Mouse (Mus musculus) midbrain, embryonic 11.5 days (tissue): ENCODE measurements at regions not wholly inside any gene's neighbourhood (a gene's known extent, or its start where the extent isn't known, plus 50 kb on each side); places are given as distances from the start of the nearest gene placed in this dataset.

Experiments used
- ATAC-seq: fragments of 200-750 bp; cut with Nextera tagmentation; 2 replicates; pipeline ENCODE4 v1.8.0; 2017; ENCODE audit warnings: moderate TSS enrichment, moderate library complexity; ENCODE audit not compliant: low FRiP score
- DNase-seq: peaks from one replicate; pipeline ENCODE4 v3.0.0; 2015; ENCODE audit warnings: low spot score; ENCODE audit errors: missing footprints
- H3K27ac ChIP-seq: fragments of 300-500 bp; sonication (generic); 2 replicates; pipeline ENCODE4 v1.5.1; 2014; ENCODE audit warnings: low read depth, low read length
- H3K27me3 ChIP-seq: fragments of 300-500 bp; sonication (generic); 2 replicates; pipeline ENCODE4 v1.6.1; 2014; ENCODE audit warnings: mild to moderate bottlenecking, low read length, moderate library complexity, mixed read lengths; ENCODE audit not compliant: control insufficient read depth, insufficient read depth
- H3K36me3 ChIP-seq: fragments of 300-500 bp; sonication (generic); 2 replicates; pipeline ENCODE4 v1.6.1; 2014; ENCODE audit warnings: mild to moderate bottlenecking, low read length, moderate library complexity, mixed read lengths; ENCODE audit not compliant: control insufficient read depth, insufficient read depth
- H3K4me1 ChIP-seq: fragments of 300-500 bp; sonication (generic); 2 replicates; pipeline ENCODE4 v1.6.1; 2014; ENCODE audit warnings: low read length; ENCODE audit not compliant: control insufficient read depth, insufficient read depth
- H3K4me2 ChIP-seq: fragments of 300-500 bp; sonication (generic); 2 replicates; pipeline ENCODE4 v1.6.1; 2014; ENCODE audit warnings: mild to moderate bottlenecking, moderate library complexity
- H3K4me3 ChIP-seq: fragments of 300-500 bp; sonication (generic); 2 replicates; pipeline ENCODE4 v1.5.1; 2014; ENCODE audit warnings: low read depth, low read length
- H3K9ac ChIP-seq: fragments of 300-500 bp; sonication (generic); 2 replicates; pipeline ENCODE4 v1.6.1; 2014; ENCODE audit warnings: low read length
- H3K9me3 ChIP-seq: fragments of 300-500 bp; sonication (generic); 2 replicates; pipeline ENCODE4 v1.6.1; 2016; ENCODE audit warnings: low read length; ENCODE audit not compliant: control insufficient read depth
- WGBS: fragments of 180-500 bp; shearing (Covaris S2); extraction: QIAGEN DNeasy Blood & Tissue Kit; methylation state at CpG from one replicate; pipeline ENCODE4 v1.1.7; 2014; 5-methylcytosine and 5-hydroxymethylcytosine counted together

DNA sequence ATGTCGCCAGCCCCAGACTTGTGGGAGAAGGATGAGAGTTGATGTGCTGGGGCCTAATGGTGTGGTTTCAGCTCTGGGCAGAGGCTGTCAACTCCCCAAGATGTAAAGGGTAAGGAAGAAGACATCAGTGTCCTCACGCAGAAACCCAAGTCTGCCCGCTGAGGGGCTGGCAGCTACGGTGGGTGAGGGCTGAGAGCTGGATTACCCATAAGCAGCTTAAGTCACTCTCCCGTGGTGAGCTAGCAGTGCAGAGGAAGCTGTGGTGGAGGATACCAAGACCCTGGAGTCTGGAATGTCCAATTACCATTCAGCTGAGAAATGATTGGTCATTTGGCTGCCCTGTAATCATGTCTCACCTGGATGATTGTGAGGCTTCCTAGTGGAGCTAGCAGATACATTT is 385.8 kb upstream of the Zmiz1 start:
- ATAC-seq = no peak
- H3K27me3 ChIP-seq = no peaks in the 10 kb centered on the region
- WGBS = 22% methylated on average over 5 of the region's 5 CpGs
- H3K36me3 ChIP-seq = no peaks in the 10 kb centered on the region
- H3K4me3 ChIP-seq = no peak overlapping the region
- peak; percentile 82 for DNase-seq
- H3K4me1 ChIP-seq = 0 out of 2 replicates have a peak, but pooled peaks cover 2% of the 10 kb centered on the region
- H3K9me3 ChIP-seq = no peaks in the 10 kb centered on the region
- no peak overlapping the region for H3K9ac ChIP-seq
- no peak overlapping the region for H3K4me2 ChIP-seq
- H3K27ac ChIP-seq = no peak overlapping the region

DNA sequence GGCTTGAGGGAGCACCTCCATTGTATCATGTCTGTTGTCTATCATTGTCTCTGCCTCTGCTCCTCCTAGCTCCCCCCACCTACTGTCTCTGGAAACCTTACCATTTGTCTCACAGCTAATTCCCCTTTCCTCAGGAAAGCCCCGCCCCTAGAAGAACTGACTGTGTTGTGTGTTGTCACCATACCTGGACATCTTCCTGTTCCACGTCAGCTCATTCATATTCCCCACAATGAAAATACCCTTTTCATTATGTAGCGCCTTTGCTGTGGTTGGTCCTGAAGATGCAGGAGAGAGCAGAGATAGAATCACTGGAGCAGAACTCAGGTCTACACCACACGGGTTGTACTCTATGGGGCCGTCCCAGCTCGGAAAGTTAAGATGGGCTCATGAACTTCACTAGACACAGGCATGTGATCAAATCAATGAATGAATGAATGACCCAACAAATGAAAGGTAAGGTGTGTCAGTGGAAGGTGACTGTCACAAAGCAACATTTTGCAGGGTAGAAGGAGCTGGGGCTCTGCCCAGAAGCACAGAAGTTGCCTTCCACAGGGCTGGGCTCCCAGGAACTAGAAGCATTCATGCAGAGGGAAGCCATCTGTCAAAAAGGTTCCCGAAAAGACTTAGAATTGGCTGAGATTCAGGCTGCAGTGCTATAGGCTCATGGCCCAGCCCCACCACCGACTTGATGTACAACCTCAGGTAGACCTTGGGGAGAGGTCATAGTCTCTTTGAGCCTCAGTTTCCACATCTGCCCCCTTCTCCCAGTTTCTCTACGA is 384.8 kb upstream of the Zmiz1 start:
- no peak overlapping the region for H3K27ac ChIP-seq
- H3K4me3 ChIP-seq = no peak overlapping the region
- ATAC-seq = no peak
- no peaks in the 10 kb centered on the region for H3K36me3 ChIP-seq
- H3K4me2 ChIP-seq = no peak overlapping the region
- H3K9me3 ChIP-seq = no peaks in the 10 kb centered on the region
- H3K27me3 ChIP-seq = no peaks in the 10 kb centered on the region
- H3K9ac ChIP-seq = no peak overlapping the region
- DNase-seq = no peak
- 0 out of 2 replicates have a peak, but pooled peaks cover 2% of the 10 kb centered on the region for H3K4me1 ChIP-seq
- 90% methylated on average over 9 of the region's 9 CpGs for WGBS

DNA sequence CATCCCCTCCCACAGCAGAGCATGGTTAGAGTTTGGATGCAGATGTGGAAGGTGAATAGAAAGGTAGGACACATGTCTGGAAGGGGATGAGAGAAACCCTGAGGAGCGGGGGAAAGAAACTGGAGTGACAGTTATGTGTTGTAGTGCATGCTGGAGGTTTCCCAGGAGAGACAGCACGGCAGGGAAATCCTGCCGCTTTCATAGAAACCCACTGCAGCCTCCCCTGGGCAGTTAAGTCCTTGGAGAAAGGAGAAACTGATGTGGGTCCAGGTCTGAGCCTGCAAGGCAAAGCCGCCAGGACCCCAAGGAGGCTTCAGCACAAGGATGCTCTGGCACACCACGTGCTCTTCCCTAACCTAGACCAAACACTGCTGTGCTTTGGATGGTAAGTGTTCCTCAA is 384.1 kb upstream of the Zmiz1 start:
- Histone ChIP-seq H3K9ac (no peak overlapping the region), H3K4me2 (no peak overlapping the region), H3K9me3 (no peaks in the 10 kb centered on the region), H3K27me3 (no peaks in the 10 kb centered on the region), H3K4me1 (0 out of 2 replicates have a peak, but pooled peaks cover 2% of the 10 kb centered on the region), H3K4me3 (no peak overlapping the region), H3K27ac (no peak overlapping the region), H3K36me3 (no peaks in the 10 kb centered on the region)
- DNase-seq (no peak), ATAC-seq (no peak)
- 86% methylated on average over 5 of the region's 5 CpGs for WGBS

DNA sequence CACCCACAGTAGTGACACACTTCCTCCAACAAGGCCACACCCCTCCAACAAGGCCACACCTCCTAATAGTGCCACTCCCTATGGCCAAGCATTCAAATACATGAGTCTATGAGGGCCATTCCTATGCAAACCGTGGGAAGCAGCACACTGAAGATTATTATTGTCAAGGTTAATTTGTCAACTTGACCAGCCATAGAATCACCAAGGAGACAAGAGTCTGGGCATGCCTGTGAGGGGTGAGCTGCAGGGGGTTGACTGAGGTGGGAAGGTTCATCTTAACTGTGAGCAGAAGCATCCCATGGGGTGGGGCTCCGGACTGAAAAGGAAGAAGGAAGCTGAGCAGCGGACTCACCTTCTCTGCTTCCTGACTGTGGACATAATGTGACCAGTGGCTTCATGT is 378.6 kb upstream of the Zmiz1 start:
- no peak for ATAC-seq

DNA sequence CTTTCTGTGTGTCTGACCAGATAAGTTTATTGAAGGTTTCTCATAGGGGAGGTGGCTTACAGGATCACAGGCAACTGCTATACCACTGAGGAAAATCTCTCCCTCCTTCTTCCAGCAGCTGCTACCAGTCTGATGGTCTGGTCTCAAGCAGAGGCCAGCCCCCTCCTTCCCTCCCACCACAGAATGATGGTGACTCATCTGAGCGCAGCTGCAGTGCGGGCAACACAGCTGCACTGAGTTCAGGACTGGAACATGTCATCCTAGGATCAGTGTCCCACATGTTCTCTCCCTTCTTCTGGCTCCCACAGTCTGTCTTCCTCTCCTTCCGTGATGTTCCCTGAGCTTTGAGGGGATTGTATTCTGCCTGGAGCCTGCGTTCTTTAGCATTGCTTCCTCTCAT is 375.1 kb upstream of the Zmiz1 start:
- Histone ChIP-seq H3K9ac (no peak overlapping the region), H3K27me3 (no peaks in the 10 kb centered on the region), H3K4me1 (no peaks in the 10 kb centered on the region), H3K36me3 (no peaks in the 10 kb centered on the region), H3K9me3 (no peaks in the 10 kb centered on the region), H3K4me3 (no peak overlapping the region), H3K4me2 (no peak overlapping the region), H3K27ac (no peak overlapping the region)
- DNase-seq (no peak), ATAC-seq (no peak)
- WGBS = 87% methylated on average over 4 of the region's 4 CpGs

More for the DNA sequence above, 378.6 kb upstream of the Zmiz1 start:
- 87% methylated on average over 3 of the region's 3 CpGs for WGBS
- Histone ChIP-seq H3K4me1 (no peaks in the 10 kb centered on the region), H3K4me2 (no peak overlapping the region), H3K27ac (no peak overlapping the region), H3K9ac (no peak overlapping the region), H3K27me3 (no peaks in the 10 kb centered on the region), H3K36me3 (no peaks in the 10 kb centered on the region), H3K4me3 (no peak overlapping the region), H3K9me3 (no peaks in the 10 kb centered on the region)
- DNase-seq = no peak

DNA sequence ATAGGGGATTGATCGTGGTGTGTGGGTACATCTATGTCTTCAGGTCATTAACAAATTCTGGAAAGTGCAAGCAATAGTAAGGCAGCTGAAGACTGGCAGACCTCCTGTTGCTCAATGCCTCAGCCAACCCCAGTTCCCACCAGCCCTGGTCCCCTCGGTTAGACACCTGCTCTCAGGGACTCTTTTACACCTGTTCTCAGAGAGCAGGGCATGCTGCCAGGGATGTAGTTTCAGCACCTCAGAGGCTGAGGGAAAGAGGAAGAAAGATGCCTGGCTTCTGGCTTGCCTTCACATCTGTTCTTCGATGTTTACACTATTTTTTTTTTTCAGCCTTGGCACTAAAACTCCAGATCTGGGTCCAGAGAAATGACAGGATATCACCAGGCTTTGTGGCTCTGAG is 362.2 kb upstream of the Zmiz1 start:
- H3K36me3 ChIP-seq = no peaks in the 10 kb centered on the region
- WGBS = 90% methylated on average over 3 of the region's 3 CpGs
- H3K9me3 ChIP-seq = peaks cover 2% of the 10 kb centered on the region; the same call in 1 of the 2 replicates
- no peak overlapping the region for H3K4me2 ChIP-seq
- no peak overlapping the region for H3K27ac ChIP-seq
- no peak for ATAC-seq
- no peak overlapping the region for H3K4me3 ChIP-seq
- H3K9ac ChIP-seq = no peak overlapping the region
- no peak for DNase-seq
- no peaks in the 10 kb centered on the region for H3K27me3 ChIP-seq
- H3K4me1 ChIP-seq = no peaks in the 10 kb centered on the region

DNA sequence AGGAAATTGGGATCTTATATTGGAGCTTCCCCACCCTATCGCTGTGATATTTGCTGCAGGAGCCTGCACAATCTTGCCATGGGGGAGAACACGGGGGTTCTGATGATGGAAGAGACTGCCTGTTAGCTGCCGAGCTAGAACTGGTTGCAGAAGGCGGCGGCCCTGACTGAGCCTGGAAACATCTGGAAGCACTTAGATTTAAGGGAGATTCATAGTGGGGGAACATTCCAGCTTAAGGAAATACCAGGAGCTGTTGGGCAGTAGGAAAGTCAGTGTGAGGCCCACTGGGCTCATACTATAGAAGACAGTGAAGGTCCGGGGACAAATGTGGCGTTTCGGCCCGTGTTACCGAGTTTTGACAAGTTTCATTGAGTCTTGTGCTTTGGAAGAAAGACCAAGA is 353.6 kb upstream of the Zmiz1 start:
- Histone ChIP-seq H3K27me3 (no peaks in the 10 kb centered on the region), H3K36me3 (no peaks in the 10 kb centered on the region), H3K27ac (no peak overlapping the region), H3K4me3 (no peak overlapping the region), H3K4me1 (peaks cover 24% of the 10 kb centered on the region), H3K9me3 (no peaks in the 10 kb centered on the region), H3K9ac (no peak overlapping the region), H3K4me2 (no peak overlapping the region)
- no peak for ATAC-seq
- WGBS = 91% methylated on average over 10 of the region's 10 CpGs
- peak; percentile 39 for DNase-seq

DNA sequence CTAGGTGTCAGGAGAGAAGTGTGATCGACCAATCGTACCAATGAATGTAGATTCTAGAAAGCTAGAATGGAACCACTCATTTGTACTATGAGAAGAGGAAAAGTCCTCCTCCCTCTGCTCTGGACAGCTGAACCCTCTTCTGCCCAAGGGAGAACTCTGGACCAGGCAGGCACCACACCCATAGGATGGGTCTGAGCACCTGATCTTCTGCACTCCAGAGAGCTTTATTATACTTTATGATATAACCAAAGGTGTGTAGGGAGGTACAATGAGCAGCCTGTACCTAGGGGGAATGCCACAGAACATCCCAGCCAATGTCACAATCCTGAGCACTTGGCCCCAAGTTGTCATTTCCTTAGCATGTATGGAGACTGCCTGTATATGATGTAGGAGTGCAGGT is 352.5 kb upstream of the Zmiz1 start:
- no peak for ATAC-seq
- whole genome bisulfite sequencing = 100% methylated on average over 2 of the region's 2 CpGs
- Histone ChIP-seq H3K36me3 (no peaks in the 10 kb centered on the region), H3K4me3 (no peak overlapping the region), H3K9ac (no peak overlapping the region), H3K27ac (no peak overlapping the region), H3K4me1 (peaks cover 29% of the 10 kb centered on the region), H3K27me3 (no peaks in the 10 kb centered on the region), H3K9me3 (no peaks in the 10 kb centered on the region), H3K4me2 (no peak overlapping the region)
- no peak for DNase-seq

DNA sequence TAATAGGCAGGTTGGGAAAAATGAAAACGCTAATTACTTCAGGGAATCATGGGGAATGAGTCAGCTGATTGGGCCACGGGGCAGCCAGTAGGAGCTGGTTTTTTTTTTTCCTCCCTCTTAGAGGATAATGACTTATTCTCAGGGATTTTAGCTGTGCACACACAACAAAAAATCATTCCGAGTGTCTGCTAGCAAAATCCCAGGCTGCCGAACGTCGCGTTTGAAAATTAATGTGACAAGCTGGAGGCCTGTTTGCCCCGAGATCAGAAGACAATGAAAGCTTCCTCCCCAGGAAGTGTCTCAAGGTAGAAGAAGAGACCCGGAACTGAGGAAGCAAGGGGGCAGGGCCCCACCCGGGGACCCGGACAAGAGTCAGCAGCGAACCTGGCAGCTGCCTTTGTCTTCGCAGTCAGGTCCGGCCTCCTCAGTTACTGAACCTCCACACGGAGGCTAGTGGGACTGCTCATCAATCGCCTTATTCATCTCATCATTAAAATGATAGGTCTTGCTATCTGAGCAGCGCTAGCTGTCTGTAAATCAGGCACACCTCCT is 350.8 kb upstream of the Zmiz1 start:
- peak overlapping the region; percentile 15; the same call in 1 of the 2 replicates for H3K4me3 ChIP-seq
- H3K4me2 ChIP-seq = peak overlapping the region; percentile 40
- ATAC-seq (peak; percentile 67), DNase-seq (peak; percentile 98)
- WGBS = 10% methylated on average over 17 of the region's 17 CpGs
- H3K27me3 ChIP-seq = no peaks in the 10 kb centered on the region
- H3K9me3 ChIP-seq = no peaks in the 10 kb centered on the region
- H3K27ac ChIP-seq = peak overlapping the region; percentile 99
- H3K9ac ChIP-seq = peak overlapping the region; percentile 65
- peaks cover 29% of the 10 kb centered on the region for H3K4me1 ChIP-seq
- no peaks in the 10 kb centered on the region for H3K36me3 ChIP-seq
